Mouse (Mus musculus): ENCODE data around the gene Ppp2r3d.
"Not testable (repeated sequence)": the region's sequence is repeated elsewhere in the genome, so short reads cannot be mapped to it uniquely, and the experiment has no call there.

The Ppp2r3d gene

GRCm38 (mm10) chr9:124476096-124476902 lies at the start of gene Ppp2r3d:
Ppp2r3d (minus strand) TSS chr9:124476898.
- DNase-seq (ENCODE audit: low spot score in 2 of 2), result no peak

GRCm38 (mm10) chr9:124493693-124494092 lies 17.0 kb upstream of the Ppp2r3d start, which contains the start of gene Gm21836:
Gm21836 (minus strand) TSS chr9:124493793.
- DNase-seq (ENCODE audit: low spot score in 2 of 2), result not testable (repeated sequence)

- not testable (repeated sequence) for DNase-seq (ENCODE audit: low spot score in 2 of 2)
These were observed 3.8 kb upstream of the Ppp2r3d start for GRCm38 (mm10) chr9:124480361-124480980.

- no peak for DNase-seq (ENCODE audit: low spot score in 2 of 2)
These were observed 1.4 kb upstream of the Ppp2r3d start for GRCm38 (mm10) chr9:124478081-124478480.

- DNase-seq (ENCODE audit: low spot score in 2 of 2), result no peak
These were observed 1.0 kb downstream of the Ppp2r3d start for GRCm38 (mm10) chr9:124475689-124476088.

GRCm38 (mm10) chr9:124456572-124456971 lies 20.1 kb downstream of the Ppp2r3d start:
- DNase-seq (ENCODE audit: low spot score in 2 of 2), result no peak

- DNase-seq (ENCODE audit: low spot score in 2 of 2), result peak; percentile 5 to 16
These were observed 34.2 kb downstream of the Ppp2r3d start for GRCm38 (mm10) chr9:124442533-124442855.

GRCm38 (mm10) chr9:124441681-124442532 lies 34.8 kb downstream of the Ppp2r3d start:
- DNase-seq (ENCODE audit: low spot score in 2 of 2), result peak; percentile 4 to 6

- DNase-seq (ENCODE audit: low spot score in 2 of 2), result peak in 1 of 2 experiments; percentile 9
These were observed 36.0 kb downstream of the Ppp2r3d start for GRCm38 (mm10) chr9:124440724-124441045.

GRCm38 (mm10) chr9:124439848-124440723 lies 36.6 kb downstream of the Ppp2r3d start:
- DNase-seq (ENCODE audit: low spot score in 2 of 2), result peak; percentile 8 to 29

- peak in 1 of 2 experiments; percentile 15 for DNase-seq (ENCODE audit: low spot score in 2 of 2)
These were observed 37.3 kb downstream of the Ppp2r3d start for GRCm38 (mm10) chr9:124439403-124439847.

GRCm38 (mm10) chr9:124438686-124439346 lies 37.9 kb downstream of the Ppp2r3d start:
- DNase-seq (ENCODE audit: low spot score in 2 of 2), result no peak

GRCm38 (mm10) chr9:124425411-124425885 lies 51.2 kb downstream of the Ppp2r3d start:
- DNase-seq (ENCODE audit: low spot score in 2 of 2), result peak; percentile 92 to 95

GRCm38 (mm10) chr9:124424542-124425410 lies 51.9 kb downstream of the Ppp2r3d start:
- DNase-seq (ENCODE audit: low spot score in 2 of 2), result peak; percentile 96 to 98

GRCm38 (mm10) chr9:124424292-124424541 lies 52.5 kb downstream of the Ppp2r3d start:
- no peak for DNase-seq (ENCODE audit: low spot score in 2 of 2)

- peak; percentile 96 to 97 for DNase-seq (ENCODE audit: low spot score in 2 of 2)
These were observed 53.0 kb downstream of the Ppp2r3d start for GRCm38 (mm10) chr9:124423552-124424291.

GRCm38 (mm10) chr9:124422900-124423551 lies 53.7 kb downstream of the Ppp2r3d start:
- DNase-seq (ENCODE audit: low spot score in 2 of 2), result peak; percentile 82 to 88

GRCm38 (mm10) chr9:124422427-124422826 lies 54.3 kb downstream of the Ppp2r3d start:
- peak; percentile 23 to 46 for DNase-seq (ENCODE audit: low spot score in 2 of 2)

Measured in frontal cortex, postnatal 25 days (tissue).